Mouse (Mus musculus): ENCODE data around the gene Zfc3h1.

Zfc3h1 gene

GRCm38 (mm10) chr10:115385018-115386002 lies 551 bp downstream of the Zfc3h1 start:
- peak; percentile 37 to 44 for DNase-seq (ENCODE audit: low spot score in 2 of 2)

- DNase-seq (ENCODE audit: low spot score in 2 of 2), result no peak
Measured at GRCm38 (mm10) chr10:115387891-115388290, 3.1 kb downstream of the Zfc3h1 start.

GRCm38 (mm10) chr10:115391076-115391475 lies 6.3 kb downstream of the Zfc3h1 start:
- no peak for DNase-seq (ENCODE audit: low spot score in 2 of 2)

- DNase-seq (ENCODE audit: low spot score in 2 of 2), result no peak
Measured at GRCm38 (mm10) chr10:115391896-115392295, 7.1 kb downstream of the Zfc3h1 start.

- DNase-seq (ENCODE audit: low spot score in 2 of 2), result peak; percentile 68 to 71
Measured at GRCm38 (mm10) chr10:115406393-115406792, 21.6 kb downstream of the Zfc3h1 start.

GRCm38 (mm10) chr10:115413496-115413895 lies 28.7 kb downstream of the Zfc3h1 start:
- DNase-seq (ENCODE audit: low spot score in 2 of 2), result no peak

GRCm38 (mm10) chr10:115414056-115414455 lies 29.3 kb downstream of the Zfc3h1 start:
- DNase-seq (ENCODE audit: low spot score in 2 of 2), result no peak

GRCm38 (mm10) chr10:115421976-115422375 lies 37.2 kb downstream of the Zfc3h1 start:
- no peak for DNase-seq (ENCODE audit: low spot score in 2 of 2)

GRCm38 (mm10) chr10:115425351-115425750 lies 40.6 kb downstream of the Zfc3h1 start:
- no peak for DNase-seq (ENCODE audit: low spot score in 2 of 2)

GRCm38 (mm10) chr10:115437286-115437685 lies 52.5 kb downstream of the Zfc3h1 start:
- DNase-seq (ENCODE audit: low spot score in 2 of 2), result no peak

- DNase-seq (ENCODE audit: low spot score in 2 of 2), result no peak
Measured at GRCm38 (mm10) chr10:115448614-115449013, 63.9 kb downstream of the Zfc3h1 start.

GRCm38 (mm10) chr10:115457368-115458021 lies 72.7 kb downstream of the Zfc3h1 start:
- no peak for DNase-seq (ENCODE audit: low spot score in 2 of 2)

- no peak for DNase-seq (ENCODE audit: low spot score in 2 of 2)
Measured at GRCm38 (mm10) chr10:115462646-115463045, 77.9 kb downstream of the Zfc3h1 start.

GRCm38 (mm10) chr10:115465072-115465471 lies 80.3 kb downstream of the Zfc3h1 start:
- no peak for DNase-seq (ENCODE audit: low spot score in 2 of 2)

GRCm38 (mm10) chr10:115465778-115466177 lies 81.0 kb downstream of the Zfc3h1 start:
- DNase-seq (ENCODE audit: low spot score in 2 of 2), result no peak

GRCm38 (mm10) chr10:115467985-115468384 lies 83.2 kb downstream of the Zfc3h1 start:
- no peak for DNase-seq (ENCODE audit: low spot score in 2 of 2)

- no peak for DNase-seq (ENCODE audit: low spot score in 2 of 2)
Measured at GRCm38 (mm10) chr10:115468632-115469031, 83.9 kb downstream of the Zfc3h1 start.

- DNase-seq (ENCODE audit: low spot score in 2 of 2), result no peak
Measured at GRCm38 (mm10) chr10:115469040-115469439, 84.3 kb downstream of the Zfc3h1 start.

GRCm38 (mm10) chr10:115470621-115471334 lies 86.0 kb downstream of the Zfc3h1 start:
- no peak for DNase-seq (ENCODE audit: low spot score in 2 of 2)

GRCm38 (mm10) chr10:115473213-115473961 lies 88.6 kb downstream of the Zfc3h1 start:
- DNase-seq (ENCODE audit: low spot score in 2 of 2), result no peak

GRCm38 (mm10) chr10:115475000-115475550 lies 90.3 kb downstream of the Zfc3h1 start:
- no peak for DNase-seq (ENCODE audit: low spot score in 2 of 2)

All from right cerebral cortex, adult 2 months (tissue).